Mouse (Mus musculus): ENCODE results near the gene Gm6176. TPM values are rescaled to one million over a fixed set of nuclear protein-coding genes. Genes with fewer than 3 reads are reported as not detected.
"Not testable (repeated sequence)": the region's sequence is repeated elsewhere in the genome, so short reads cannot be mapped to it uniquely, and the experiment has no call there.

The Gm6176 gene
- polyA plus RNA-seq (2012; ENCODE audit: insufficient read depth, low replicate concordance), result not detected in 2 replicates

- not testable (repeated sequence) for H3K27me3 ChIP-seq (replicated peaks); H3K4me1 ChIP-seq; H3K9me3 ChIP-seq; H3K4me3 ChIP-seq (replicated peaks); H3K36me3 ChIP-seq (replicated peaks; ENCODE audit: low read length)
These were observed at the start of gene Gm6176 for GRCm38 (mm10) chr7:22056205-22056604. TSS of gene Gm6176 (minus strand) at chr7:22056305.

- H3K4me3 ChIP-seq (replicated peaks); H3K9me3 ChIP-seq; H3K27me3 ChIP-seq (replicated peaks); H3K36me3 ChIP-seq (replicated peaks; ENCODE audit: low read length); H3K4me1 ChIP-seq: not testable (repeated sequence)
These were observed 12.7 kb upstream of the Gm6176 start, which contains the start of gene Vmn1r139 for GRCm38 (mm10) chr7:22068757-22069156. TSS of gene Vmn1r139 (plus strand) at chr7:22069057.

GRCm38 (mm10) chr7:22028797-22029196 lies 27.3 kb downstream of the Gm6176 start, which contains the start of gene Vmn1r138:
TSS of gene Vmn1r138 (minus strand) at chr7:22028897.
- not testable (repeated sequence) for H3K27me3 ChIP-seq (replicated peaks); H3K36me3 ChIP-seq (replicated peaks; ENCODE audit: low read length)

More at GRCm38 (mm10) chr7:22028797-22029196, 27.3 kb downstream of the Gm6176 start, which contains the start of gene Vmn1r138:
- not testable (repeated sequence) for H3K4me1 ChIP-seq; H3K4me3 ChIP-seq (replicated peaks); H3K9me3 ChIP-seq

Other genes with a start within 250 kb of the Gm6176 start
- gene Vmn1r135, start 224.0 kb downstream of the Gm6176 start, polyA plus RNA-seq (2012; ENCODE audit: insufficient read depth, low replicate concordance), result not detected in 2 replicates
- gene Gm5725, start 212.0 kb downstream of the Gm6176 start, polyA plus RNA-seq (2012; ENCODE audit: insufficient read depth, low replicate concordance), result not detected in 2 replicates
- not detected in 2 replicates for gene Gm5891, start 135.0 kb downstream of the Gm6176 start, polyA plus RNA-seq (2012; ENCODE audit: insufficient read depth, low replicate concordance)
- not detected in 2 replicates for gene Vmn1r137, start 61.7 kb downstream of the Gm6176 start, polyA plus RNA-seq (2012; ENCODE audit: insufficient read depth, low replicate concordance)
- not detected in 2 replicates for gene Vmn1r138, start 27.4 kb downstream of the Gm6176 start, polyA plus RNA-seq (2012; ENCODE audit: insufficient read depth, low replicate concordance)
- gene Vmn1r139, start 12.8 kb upstream of the Gm6176 start, polyA plus RNA-seq (2012; ENCODE audit: insufficient read depth, low replicate concordance), result not detected in 2 replicates
- not detected in 2 replicates for gene Gm16451, start 61.9 kb upstream of the Gm6176 start, polyA plus RNA-seq (2012; ENCODE audit: insufficient read depth, low replicate concordance)
- not detected in 2 replicates for gene Gm10666, start 78.4 kb upstream of the Gm6176 start, polyA plus RNA-seq (2012; ENCODE audit: insufficient read depth, low replicate concordance)
- gene Vmn1r142, start 107.7 kb upstream of the Gm6176 start, polyA plus RNA-seq (2012; ENCODE audit: insufficient read depth, low replicate concordance), result not detected in 2 replicates
- not detected in 2 replicates for gene Vmn1r143, start 133.1 kb upstream of the Gm6176 start, polyA plus RNA-seq (2012; ENCODE audit: insufficient read depth, low replicate concordance)
- not detected in 2 replicates for gene Gm8653, start 145.0 kb upstream of the Gm6176 start, polyA plus RNA-seq (2012; ENCODE audit: insufficient read depth, low replicate concordance)
- not detected in 2 replicates for gene Gm8453, start 173.2 kb upstream of the Gm6176 start, polyA plus RNA-seq (2012; ENCODE audit: insufficient read depth, low replicate concordance)